Mouse (Mus musculus): Measurements from ENCODE around the gene Sparcl1. TPM values are rescaled to one million over a fixed set of nuclear protein-coding genes. Genes with fewer than 3 reads are reported as not detected.

Sparcl1 gene
- polyA plus RNA-seq, 1 experiment, result 1,727 TPM

- DNase-seq (ENCODE audit: extremely low spot score in 1 of 2, low spot score in 1 of 2), result peak in 1 of 2 experiments; percentile 49
These were observed 1.0 kb downstream of the Sparcl1 start for GRCm38 (mm10) chr5:104112511-104112910.

DNA sequence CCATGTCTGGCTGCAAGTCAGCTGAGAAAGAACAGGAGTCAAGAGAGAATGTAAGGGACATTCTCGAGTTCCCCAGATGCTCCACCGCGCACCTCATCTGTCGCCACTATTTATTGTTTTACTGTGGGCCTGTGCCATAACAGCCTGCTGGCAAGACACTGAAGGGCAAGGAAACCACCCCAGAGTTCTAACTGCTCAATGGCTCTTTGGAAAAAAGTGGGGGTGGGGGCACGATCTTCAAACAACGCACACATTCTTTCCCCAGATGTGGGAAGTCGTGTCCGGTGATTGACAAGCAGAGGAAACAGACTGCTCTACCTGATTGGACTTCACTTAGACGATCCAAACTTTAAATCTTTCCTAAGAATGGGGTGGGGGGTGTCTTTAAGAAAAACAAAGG, 1.5 kb downstream of the Sparcl1 start:
- peak in 1 of 2 experiments; percentile 51 for DNase-seq (ENCODE audit: extremely low spot score in 1 of 2, low spot score in 1 of 2)

GRCm38 (mm10) chr5:104110171-104110920, 3.2 kb downstream of the Sparcl1 start:
- peak; percentile 82 to 83 for DNase-seq (ENCODE audit: extremely low spot score in 1 of 2, low spot score in 1 of 2)

DNA sequence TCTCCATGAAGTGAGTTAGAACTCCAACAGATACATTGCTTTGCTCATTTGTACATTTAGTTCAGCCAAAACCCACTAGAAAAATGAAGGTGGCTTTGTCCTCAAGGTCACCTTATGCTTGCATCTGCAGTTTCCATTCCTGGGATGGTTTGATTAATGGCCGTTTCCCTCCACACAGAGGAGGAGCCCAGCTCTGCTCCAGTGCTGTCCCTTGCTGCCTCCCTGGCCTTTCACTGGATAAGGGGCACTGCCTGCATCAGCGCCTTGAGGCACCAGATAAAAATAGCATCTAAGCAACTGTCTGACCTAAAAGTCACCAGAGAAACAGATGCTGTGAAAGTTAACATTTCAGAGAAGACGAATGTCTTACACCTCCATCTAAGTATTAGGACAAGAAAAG, 4.0 kb downstream of the Sparcl1 start:
- no peak for DNase-seq (ENCODE audit: extremely low spot score in 1 of 2, low spot score in 1 of 2)

- peak; percentile 66 to 82 for DNase-seq (ENCODE audit: extremely low spot score in 1 of 2, low spot score in 1 of 2)
These were observed 4.6 kb downstream of the Sparcl1 start for GRCm38 (mm10) chr5:104108879-104109369.

GRCm38 (mm10) chr5:104108127-104108875, 5.2 kb downstream of the Sparcl1 start:
- peak in 1 of 2 experiments; percentile 38 for DNase-seq (ENCODE audit: extremely low spot score in 1 of 2, low spot score in 1 of 2)

GRCm38 (mm10) chr5:104104111-104104510, 9.4 kb downstream of the Sparcl1 start:
- no peak for DNase-seq (ENCODE audit: extremely low spot score in 1 of 2, low spot score in 1 of 2)

GRCm38 (mm10) chr5:104103171-104103570, 10.4 kb downstream of the Sparcl1 start:
- DNase-seq (ENCODE audit: extremely low spot score in 1 of 2, low spot score in 1 of 2), result no peak

DNA sequence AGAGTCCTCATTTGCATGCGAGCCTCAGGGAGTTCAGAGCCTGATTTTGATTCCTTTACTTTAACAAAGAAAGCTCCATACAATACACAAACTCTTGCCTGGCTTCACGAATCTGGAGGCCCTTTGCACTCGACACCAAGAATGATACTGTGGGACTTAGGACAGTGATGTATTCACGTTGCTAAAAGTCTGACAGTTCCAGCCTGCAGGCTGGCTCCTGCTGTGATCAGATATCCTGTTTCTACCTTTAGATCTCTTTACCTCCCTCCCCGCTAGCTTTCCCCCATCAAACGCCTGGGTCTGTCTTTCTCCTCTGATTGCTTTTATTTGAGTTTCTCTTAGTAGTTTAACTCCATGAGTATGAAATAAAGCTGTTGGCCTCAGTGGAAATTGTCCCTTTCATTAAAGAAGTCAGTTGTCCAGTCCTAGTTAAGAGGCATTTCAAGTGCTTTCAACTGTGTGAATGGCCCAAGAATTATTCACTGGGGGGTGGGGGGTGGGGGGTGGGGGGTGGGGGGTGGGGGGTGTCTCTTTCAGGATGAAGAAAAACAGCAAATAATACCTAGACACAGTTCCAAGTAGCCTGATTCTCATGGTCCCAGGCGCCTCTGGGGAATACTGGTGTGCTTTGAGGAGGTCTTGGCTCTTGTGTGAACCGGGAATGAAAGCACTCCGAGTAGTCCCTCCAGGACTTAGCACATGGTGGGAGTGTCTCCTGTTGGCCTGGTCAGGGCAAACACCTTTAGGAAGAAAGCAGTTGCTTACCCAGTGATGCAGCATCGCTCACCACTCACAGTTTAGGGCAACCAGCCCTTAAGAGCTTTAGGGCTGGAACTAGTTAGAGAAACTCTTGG, 11.6 kb downstream of the Sparcl1 start:
- DNase-seq (ENCODE audit: extremely low spot score in 1 of 2, low spot score in 1 of 2), result no peak

GRCm38 (mm10) chr5:104096078-104096938, 17.2 kb downstream of the Sparcl1 start:
- DNase-seq (ENCODE audit: extremely low spot score in 1 of 2, low spot score in 1 of 2), result no peak

DNA sequence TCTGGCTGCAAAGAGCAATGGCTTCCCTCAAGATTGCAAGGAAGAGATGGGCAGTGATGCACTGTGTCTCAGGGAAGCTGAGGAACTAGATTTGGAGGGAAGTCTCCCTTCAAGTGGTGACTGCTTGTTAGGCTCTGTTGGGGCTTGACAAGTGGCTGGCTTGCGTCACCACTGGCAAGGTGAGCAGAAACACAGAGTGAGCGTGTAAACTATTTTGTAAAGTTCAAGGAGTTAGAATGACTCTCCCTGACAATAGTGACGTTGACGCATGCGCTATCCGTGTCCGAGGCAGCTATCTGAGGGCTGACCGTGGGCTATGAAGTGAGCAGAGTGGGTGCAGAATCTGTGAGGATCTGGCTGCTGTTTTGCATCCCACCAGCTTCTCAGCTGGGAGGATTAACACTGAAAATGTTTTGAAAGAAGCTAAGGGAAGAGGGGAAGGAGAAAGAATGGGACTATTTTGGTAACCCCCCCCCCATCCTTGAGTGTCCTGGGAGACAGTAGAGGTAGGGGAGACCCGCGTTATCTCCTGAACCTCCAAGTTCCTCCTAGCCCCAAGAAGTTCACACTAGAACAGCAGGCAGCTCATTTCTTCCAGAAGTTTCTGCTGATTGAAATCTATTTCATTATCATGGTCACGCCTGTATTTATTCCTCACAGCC, 18.0 kb downstream of the Sparcl1 start:
- DNase-seq (ENCODE audit: extremely low spot score in 1 of 2, low spot score in 1 of 2), result no peak

DNA sequence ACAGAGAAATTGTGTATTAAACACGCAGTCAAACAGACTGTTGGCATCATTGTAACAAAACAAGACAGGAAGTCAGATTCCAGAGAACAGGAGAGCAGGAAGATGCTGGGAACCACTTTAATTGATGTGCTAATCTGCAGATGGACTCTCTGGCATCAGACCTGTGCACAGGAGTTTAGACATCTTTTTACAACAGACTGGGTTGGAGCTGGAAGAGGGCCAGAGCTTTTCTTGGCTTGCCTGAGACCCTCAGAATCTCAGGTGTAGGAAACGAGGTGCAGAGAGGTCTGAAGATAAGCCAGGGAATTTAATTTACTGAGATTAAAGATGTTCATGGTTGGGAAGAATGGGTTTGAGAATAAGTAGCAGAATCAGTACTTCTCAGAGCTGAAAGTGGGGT, 23.8 kb downstream of the Sparcl1 start:
- no peak for DNase-seq (ENCODE audit: extremely low spot score in 1 of 2, low spot score in 1 of 2)

DNA sequence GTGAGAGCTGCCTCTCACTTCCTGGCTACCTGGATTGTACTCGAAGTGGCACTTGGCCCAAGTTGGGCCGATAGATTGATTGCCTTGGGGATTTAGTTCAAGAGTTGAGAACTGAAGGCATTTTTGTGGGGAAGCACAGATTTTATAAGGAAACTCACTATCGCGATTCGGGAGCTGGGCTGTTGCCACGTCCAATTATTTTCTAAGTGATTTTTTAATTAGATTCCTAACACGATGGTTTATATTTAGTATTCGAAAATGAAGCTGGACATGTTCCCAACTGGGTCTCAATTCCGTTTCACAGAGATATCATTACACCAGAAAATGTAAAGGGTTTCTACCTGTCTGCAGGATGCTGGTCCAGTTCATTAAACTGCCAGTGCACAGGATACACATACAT, 28.2 kb downstream of the Sparcl1 start:
- DNase-seq (ENCODE audit: extremely low spot score in 1 of 2, low spot score in 1 of 2), result no peak

- DNase-seq (ENCODE audit: extremely low spot score in 1 of 2, low spot score in 1 of 2), result no peak
These were observed 32.8 kb downstream of the Sparcl1 start for GRCm38 (mm10) chr5:104080736-104081135.

DNA sequence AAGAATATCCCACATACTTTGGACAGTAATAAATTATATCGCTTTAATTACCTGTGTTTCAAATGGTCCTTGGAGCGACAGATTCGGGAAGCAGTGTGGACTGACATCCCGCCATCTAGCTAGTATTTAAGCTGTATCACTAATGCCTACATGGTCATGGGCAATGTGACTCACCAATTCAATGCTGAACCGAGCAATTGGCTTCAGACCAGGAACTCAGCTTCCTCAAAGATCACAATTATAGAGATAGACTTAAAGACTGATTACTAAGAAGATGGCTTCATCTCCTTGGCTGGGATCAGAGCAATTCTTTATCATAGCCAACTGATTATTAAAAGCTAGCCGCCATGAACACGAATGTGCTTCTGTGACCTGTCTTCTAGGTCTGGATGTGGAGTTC, 36.0 kb downstream of the Sparcl1 start, which contains the start of gene Gm17660:
Gene Gm17660 (minus strand): TSS at position 101 of the 400 bp plus-strand sequence.
- DNase-seq (ENCODE audit: extremely low spot score in 1 of 2, low spot score in 1 of 2), result no peak

DNA sequence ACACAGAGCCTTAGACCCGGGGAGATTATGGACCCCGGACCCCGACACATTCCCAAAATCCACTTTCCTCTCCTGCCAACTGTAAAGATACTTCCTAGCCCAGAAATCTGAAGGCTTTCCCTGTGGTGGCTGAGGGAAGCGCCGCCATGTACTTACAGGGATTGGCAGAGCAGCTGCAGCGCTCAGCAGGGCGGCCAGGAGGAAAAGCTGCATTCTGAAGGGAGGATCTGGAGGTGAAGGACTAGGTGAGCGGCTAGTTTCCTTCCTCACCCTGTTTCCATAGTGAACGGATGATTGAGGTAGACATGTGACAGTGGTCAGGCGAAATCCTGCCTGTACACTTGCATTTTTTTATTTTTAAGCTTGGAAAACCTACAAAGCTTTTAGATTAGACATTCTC, 37.2 kb downstream of the Sparcl1 start:
- no peak for DNase-seq (ENCODE audit: extremely low spot score in 1 of 2, low spot score in 1 of 2)

DNA sequence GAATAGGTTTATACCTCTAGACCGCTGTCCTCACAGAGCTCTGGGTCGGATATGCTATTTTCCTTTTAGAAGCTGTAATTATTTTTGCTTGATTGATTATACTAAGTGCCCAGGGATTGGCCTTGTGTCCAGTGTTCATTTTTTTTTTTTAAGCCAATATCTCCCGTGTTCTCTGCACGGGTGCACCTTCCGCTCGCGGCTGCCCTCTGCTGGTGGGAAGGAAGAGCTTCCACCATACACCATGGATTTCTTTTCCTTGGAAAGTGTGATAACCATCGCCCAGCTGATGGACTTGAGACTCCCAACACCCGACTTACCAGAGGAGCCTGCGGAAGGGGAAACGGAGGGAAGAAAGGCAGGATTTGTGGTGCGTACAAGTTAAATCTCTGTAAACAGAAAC, 39.1 kb downstream of the Sparcl1 start:
- peak in 1 of 2 experiments; percentile 74 for DNase-seq (ENCODE audit: extremely low spot score in 1 of 2, low spot score in 1 of 2)

DNA sequence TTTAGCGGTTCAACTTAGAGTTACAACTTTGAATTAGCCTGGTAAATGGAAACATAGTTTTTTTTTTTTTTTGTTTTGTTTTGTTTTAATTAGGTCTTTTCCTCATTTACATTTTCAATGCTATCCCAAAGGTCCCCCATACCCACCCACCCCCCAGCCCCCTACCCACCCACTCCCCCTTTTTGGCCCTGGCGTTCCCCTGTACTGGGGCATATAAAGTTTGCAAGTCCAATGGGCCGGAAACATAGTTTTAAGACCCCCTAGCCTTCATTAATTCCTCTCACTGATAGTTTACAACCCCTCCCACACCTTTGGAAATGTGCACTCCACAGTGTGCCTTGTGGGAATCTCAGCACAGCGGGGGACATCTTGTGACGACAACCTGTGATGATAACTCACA, 39.9 kb downstream of the Sparcl1 start:
- no peak for DNase-seq (ENCODE audit: extremely low spot score in 1 of 2, low spot score in 1 of 2)

GRCm38 (mm10) chr5:104072272-104072886, 41.2 kb downstream of the Sparcl1 start:
- DNase-seq (ENCODE audit: extremely low spot score in 1 of 2, low spot score in 1 of 2), result no peak

Data from frontal cortex, adult 2 months (tissue).